Mouse (Mus musculus): ENCODE measurements around the gene Susd1. TPM values are rescaled to one million over a fixed set of nuclear protein-coding genes. Genes with fewer than 3 reads are reported as not detected.
"Not testable (repeated sequence)": the region's sequence is repeated elsewhere in the genome, so short reads cannot be mapped to it uniquely, and the experiment has no call there.

The Susd1 gene
- polyA plus RNA-seq, 1 experiment, result 3.3 TPM

DNA sequence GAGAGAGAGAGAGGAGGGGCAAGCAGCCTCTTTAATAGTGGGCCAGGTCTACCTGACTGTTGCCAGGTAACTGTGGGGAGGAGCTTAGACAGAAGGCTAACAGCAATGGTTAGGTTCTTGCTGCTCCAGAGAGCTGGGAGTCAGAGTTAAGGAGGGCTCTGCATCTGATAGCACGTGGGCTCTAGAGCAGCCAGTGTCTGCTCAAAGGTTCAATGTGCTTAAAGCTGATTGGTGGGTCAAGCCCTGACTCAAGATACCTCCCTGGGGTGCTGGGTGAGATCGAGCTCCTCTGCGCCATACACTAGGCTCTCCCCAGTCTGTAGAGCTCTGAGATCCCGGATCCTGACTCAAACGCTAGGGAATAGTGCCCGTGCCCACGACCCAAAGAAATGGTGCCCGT is 136.0 kb downstream of the Susd1 start:
- Histone ChIP-seq H3K27me3 (replicated peaks) (no peaks in the 10 kb centered on the region), H3K9me3 (peaks cover 4% of the 10 kb centered on the region; the same call in 1 of the 2 replicates), H3K4me1 (peaks cover 33% of the 10 kb centered on the region), H3K36me3 (replicated peaks; ENCODE audit: low read length) (no peaks in the 10 kb centered on the region), H3K4me3 (replicated peaks) (no peak overlapping the region)
- TF ChIP-seq FLI1 (IDR thresholded peaks at IDR 0.05; ENCODE audit: low read length) (no peak), GATA1 (IDR thresholded peaks at IDR 0.05; ENCODE audit: borderline replicate concordance, low read length) (no peak)

DNA sequence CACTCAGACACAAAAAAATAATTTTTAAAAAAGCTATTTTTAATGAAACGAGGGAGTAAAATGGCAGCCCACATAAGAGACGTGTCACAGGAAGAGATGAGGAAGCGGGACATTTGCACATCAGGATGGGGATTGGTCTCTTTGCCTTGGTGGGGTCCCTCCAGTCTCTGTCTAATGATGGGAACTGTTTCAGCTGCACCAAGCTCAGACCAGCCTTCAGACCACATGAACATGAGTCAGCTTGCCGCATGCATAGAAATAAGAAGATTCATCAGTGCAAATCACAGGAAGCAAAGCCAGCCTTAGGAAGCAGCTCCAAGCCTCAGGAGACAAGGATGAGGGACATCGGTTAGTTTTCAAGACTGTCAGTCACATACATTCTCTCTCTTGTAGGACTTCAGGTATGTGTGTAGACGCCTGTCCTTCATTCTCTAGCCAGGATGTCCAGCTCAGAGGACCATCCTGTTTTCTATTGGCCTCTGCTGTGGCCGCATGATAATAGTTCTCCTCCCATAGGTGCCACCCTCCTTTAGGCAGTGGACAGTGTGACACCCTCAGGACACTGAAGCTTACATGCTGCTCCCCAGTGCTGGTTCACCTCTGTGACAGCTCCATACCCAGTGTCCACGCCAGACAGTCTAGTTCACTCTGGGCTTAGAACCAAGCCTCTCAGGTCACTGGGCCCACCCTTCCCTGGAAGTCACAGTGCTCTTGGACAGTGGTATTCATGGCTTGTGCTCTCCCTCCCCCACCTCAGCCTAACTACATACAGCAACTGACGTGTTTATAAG is 137.2 kb downstream of the Susd1 start:
- Histone ChIP-seq H3K4me3 (replicated peaks) (no peak overlapping the region), H3K9me3 (peaks cover 4% of the 10 kb centered on the region; the same call in 1 of the 2 replicates), H3K36me3 (replicated peaks; ENCODE audit: low read length) (no peaks in the 10 kb centered on the region), H3K27me3 (replicated peaks) (no peaks in the 10 kb centered on the region), H3K4me1 (peaks cover 36% of the 10 kb centered on the region)
- TF ChIP-seq FLI1 (IDR thresholded peaks at IDR 0.05; ENCODE audit: low read length) (no peak), GATA1 (IDR thresholded peaks at IDR 0.05; ENCODE audit: borderline replicate concordance, low read length) (no peak)

DNA sequence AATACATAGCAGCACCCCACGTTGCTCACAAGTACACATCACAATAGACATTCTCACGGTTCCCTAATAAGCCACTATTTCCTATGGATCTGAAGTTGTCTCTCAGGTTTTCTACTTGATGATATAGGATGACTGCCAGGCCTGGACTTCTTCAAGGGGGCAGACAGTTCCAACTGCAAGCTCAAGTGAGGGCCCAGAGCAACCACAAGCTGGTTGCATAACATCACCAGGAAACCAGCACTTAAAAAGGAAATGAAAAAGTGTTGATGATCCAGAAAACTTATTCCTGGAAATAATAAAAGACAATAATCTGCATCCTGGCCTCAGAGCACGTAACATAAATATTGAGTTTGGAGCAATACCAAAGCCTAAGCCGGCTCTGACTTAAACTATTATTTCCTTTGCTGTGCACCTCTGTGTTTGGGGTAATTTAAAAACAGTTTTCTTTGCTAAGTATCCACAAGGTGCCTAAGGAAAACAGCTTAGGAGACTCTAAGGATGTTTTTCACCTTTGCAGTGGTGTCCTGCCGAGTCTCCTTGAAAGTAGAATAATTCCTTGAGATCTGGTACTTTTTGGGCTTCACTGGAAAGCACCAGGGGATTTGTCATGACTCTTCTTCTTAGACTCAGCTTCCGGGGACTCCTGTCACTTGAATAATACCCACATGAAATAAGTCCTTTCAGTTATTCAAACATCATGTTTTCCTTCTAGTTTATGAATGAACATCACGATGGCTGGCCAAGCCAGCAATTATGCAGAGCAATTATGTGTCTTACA is 139.5 kb downstream of the Susd1 start:
- H3K4me3 ChIP-seq (replicated peaks), result no peak overlapping the region
- H3K27me3 ChIP-seq (replicated peaks), result no peaks in the 10 kb centered on the region
- H3K36me3 ChIP-seq (replicated peaks; ENCODE audit: low read length), result no peaks in the 10 kb centered on the region
- peaks cover 56% of the 10 kb centered on the region for H3K4me1 ChIP-seq
- H3K9me3 ChIP-seq, result peaks cover 4% of the 10 kb centered on the region; the same call in 1 of the 2 replicates
- TF ChIP-seq FLI1 (IDR thresholded peaks at IDR 0.05; ENCODE audit: low read length) (no peak), GATA1 (IDR thresholded peaks at IDR 0.05; ENCODE audit: borderline replicate concordance, low read length) (no peak)

DNA sequence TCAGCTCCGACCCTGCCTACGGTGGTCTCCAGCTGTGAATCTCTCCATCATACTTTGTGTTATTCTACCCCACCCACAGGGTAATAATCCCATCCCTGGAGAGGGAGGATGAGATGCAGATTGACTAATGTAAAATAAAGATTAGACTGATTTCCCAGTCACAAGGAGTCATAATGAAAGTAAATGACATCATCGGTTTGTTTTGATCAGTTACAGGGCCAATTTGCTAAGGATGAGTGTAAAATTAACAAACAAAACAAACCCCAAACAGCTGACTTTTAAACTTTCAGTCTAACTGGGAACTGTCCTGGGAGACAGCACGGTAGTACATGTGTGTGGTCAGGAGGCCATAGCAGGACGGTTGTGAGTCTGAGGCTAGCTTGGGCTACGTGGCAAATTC is 143.3 kb downstream of the Susd1 start:
- TF ChIP-seq FLI1 (IDR thresholded peaks at IDR 0.05; ENCODE audit: low read length) (no peak), GATA1 (IDR thresholded peaks at IDR 0.05; ENCODE audit: borderline replicate concordance, low read length) (no peak)
- Histone ChIP-seq H3K27me3 (replicated peaks) (no peaks in the 10 kb centered on the region), H3K9me3 (no peaks in the 10 kb centered on the region), H3K36me3 (replicated peaks; ENCODE audit: low read length) (no peaks in the 10 kb centered on the region), H3K4me3 (replicated peaks) (no peak overlapping the region), H3K4me1 (peaks cover 55% of the 10 kb centered on the region)

DNA sequence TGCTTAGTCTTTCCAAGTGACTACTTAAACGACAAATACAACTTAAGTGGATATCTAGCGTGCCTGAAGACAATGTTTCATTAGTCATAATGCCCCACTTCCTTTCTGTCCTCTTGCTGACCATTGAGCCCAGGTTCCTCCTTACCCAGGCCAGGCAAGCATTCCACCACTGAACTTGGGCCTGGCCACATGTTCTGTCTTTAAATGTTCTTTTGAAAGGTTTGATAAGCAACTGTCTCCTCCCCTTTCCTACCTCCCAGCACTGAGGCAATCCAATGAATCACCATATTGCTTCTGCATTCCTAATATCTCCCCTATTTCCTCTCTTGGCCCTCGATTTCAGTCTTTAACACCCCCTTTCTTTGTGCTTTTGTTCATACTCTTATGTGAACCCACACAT is 143.8 kb downstream of the Susd1 start:
- Histone ChIP-seq H3K4me1 (peaks cover 50% of the 10 kb centered on the region), H3K9me3 (no peaks in the 10 kb centered on the region), H3K27me3 (replicated peaks) (no peaks in the 10 kb centered on the region), H3K36me3 (replicated peaks; ENCODE audit: low read length) (no peaks in the 10 kb centered on the region), H3K4me3 (replicated peaks) (no peak overlapping the region)
- no peak for TF ChIP-seq FLI1 (IDR thresholded peaks at IDR 0.05; ENCODE audit: low read length)
- TF ChIP-seq GATA1 (IDR thresholded peaks at IDR 0.05; ENCODE audit: borderline replicate concordance, low read length), result no peak

DNA sequence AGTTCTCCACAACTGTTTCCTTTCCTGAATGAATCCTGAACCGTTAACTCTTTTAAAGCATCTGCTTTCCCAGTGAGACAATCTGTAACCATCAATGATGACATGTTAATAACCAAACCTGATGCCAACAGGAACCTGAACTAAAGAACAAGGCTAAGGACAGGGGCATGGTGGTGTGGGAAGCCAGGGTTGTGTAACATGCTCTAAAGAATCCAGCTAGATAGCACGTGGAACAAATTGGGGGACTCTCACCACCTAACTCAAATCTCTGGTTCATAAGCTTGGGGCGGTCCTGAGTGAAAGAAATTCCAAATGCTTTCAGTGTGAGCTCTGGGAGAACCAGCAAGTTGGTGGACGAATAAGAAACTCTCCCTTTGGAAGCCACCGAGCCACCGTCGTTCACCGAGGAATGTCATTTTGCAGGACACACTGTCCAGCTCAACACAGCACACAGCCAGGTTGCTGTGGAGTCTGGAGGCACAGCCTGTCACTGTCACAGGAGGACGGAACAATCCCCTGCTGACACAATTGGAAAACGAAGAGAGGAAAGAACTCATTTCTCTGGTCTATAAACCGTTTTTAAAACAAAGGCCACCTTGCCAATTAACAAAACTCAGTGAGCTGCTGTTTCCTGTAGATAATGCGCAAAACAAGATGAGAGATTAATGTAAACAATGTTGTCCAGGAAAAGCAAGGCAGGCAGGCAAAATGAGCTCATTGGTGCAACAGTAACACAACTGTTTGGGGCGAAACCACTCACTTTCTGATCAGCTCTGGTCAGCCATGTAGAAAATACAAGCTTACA is 146.3 kb downstream of the Susd1 start:
- Histone ChIP-seq H3K4me1 (peaks cover 39% of the 10 kb centered on the region), H3K36me3 (replicated peaks; ENCODE audit: low read length) (no peaks in the 10 kb centered on the region), H3K4me3 (replicated peaks) (peak overlapping the region; percentile 54), H3K9me3 (no peaks in the 10 kb centered on the region), H3K27me3 (replicated peaks) (no peaks in the 10 kb centered on the region)
- TF ChIP-seq GATA1 (IDR thresholded peaks at IDR 0.05; ENCODE audit: borderline replicate concordance, low read length) (no peak), FLI1 (IDR thresholded peaks at IDR 0.05; ENCODE audit: low read length) (no peak)

DNA sequence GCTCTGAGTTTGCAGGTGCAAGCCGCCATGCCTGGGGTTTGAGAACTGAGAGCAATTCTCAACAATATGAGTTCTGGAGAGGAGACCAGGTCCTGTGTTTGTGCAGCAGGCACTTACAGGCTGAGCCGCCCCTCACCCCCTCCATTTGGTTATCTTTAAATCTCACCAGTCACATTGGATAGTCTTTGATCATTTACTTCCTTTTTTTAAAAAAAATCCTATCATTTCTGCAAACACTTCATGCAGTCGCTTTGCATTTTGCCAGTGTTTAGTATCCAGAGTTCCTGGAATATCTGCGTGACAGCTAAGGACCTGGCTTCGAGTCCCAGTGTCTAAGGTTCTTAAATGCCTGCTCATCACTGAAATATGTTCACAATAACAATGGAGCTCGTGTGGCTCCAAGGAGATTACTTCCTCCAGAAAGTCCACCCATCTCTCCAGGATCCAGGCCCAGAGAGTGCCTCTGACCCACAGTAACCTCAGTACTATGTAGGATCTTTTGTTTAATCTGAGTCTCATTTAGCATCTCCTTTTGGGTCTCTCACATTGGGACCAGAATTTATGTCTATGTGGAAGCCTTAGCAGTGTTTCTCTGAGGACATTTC is 147.4 kb downstream of the Susd1 start:
- Histone ChIP-seq H3K4me1 (peaks cover 39% of the 10 kb centered on the region), H3K4me3 (replicated peaks) (no peak overlapping the region), H3K27me3 (replicated peaks) (no peaks in the 10 kb centered on the region), H3K9me3 (no peaks in the 10 kb centered on the region), H3K36me3 (replicated peaks; ENCODE audit: low read length) (no peaks in the 10 kb centered on the region)
- TF ChIP-seq GATA1 (IDR thresholded peaks at IDR 0.05; ENCODE audit: borderline replicate concordance, low read length) (no peak), FLI1 (IDR thresholded peaks at IDR 0.05; ENCODE audit: low read length) (no peak)

DNA sequence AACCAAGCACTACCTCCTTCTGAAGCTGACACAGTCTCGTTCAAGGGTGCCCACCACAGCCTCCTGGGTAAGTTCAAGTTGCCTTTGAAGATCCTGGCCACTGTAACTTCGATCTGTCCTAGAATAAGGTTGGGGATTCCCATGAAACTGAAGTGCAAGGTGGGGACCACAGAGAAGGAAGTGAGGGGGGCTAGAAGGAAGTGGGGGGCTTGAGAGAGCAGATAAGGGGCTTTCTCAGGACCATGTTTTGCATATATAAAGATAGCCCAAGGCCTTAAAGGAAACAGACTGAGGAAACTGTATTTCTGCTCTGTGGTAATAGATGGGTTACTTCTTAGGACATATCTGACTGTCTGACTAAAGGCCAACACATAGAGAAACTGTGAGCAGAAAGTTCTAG is 151.3 kb downstream of the Susd1 start:
- no peak for TF ChIP-seq GATA1 (IDR thresholded peaks at IDR 0.05; ENCODE audit: borderline replicate concordance, low read length)
- no peak overlapping the region for H3K4me3 ChIP-seq (replicated peaks)
- peaks cover 2% of the 10 kb centered on the region for H3K27me3 ChIP-seq (replicated peaks)
- no peaks in the 10 kb centered on the region for H3K9me3 ChIP-seq
- no peaks in the 10 kb centered on the region for H3K36me3 ChIP-seq (replicated peaks; ENCODE audit: low read length)
- H3K4me1 ChIP-seq, result peaks cover 28% of the 10 kb centered on the region

DNA sequence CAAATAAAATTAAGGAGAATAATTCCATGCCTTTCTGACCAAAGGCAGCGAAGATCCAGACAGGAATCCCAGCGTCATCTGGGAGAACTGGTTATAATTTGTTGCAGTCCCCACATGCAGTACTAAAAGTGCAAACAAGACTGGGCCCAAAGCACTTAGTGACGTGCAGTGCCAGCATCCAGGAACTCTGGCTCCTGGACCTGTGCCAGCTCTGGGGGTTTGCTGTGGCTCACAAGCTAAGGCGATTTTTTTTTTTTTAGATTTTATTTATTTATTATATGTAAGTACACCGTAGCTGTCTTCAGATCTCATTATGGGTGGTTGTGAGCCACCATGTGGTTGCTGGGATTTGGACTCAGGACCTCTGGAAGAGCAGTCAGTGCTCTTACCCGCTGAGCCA is 152.1 kb downstream of the Susd1 start:
- H3K4me3 ChIP-seq (replicated peaks); H3K27me3 ChIP-seq (replicated peaks); H3K9me3 ChIP-seq; H3K36me3 ChIP-seq (replicated peaks; ENCODE audit: low read length): not testable (repeated sequence)
- H3K4me1 ChIP-seq, result peaks cover 27% of the 10 kb centered on the region
